Mouse (Mus musculus) cerebellum, adult 8-10 months (tissue): Measurements from ENCODE around the gene Prmt2.

Experiments used
- DNase-seq: peaks from one replicate; pipeline ENCODE4 v3.0.0; 2022

The Prmt2 gene

DNA sequence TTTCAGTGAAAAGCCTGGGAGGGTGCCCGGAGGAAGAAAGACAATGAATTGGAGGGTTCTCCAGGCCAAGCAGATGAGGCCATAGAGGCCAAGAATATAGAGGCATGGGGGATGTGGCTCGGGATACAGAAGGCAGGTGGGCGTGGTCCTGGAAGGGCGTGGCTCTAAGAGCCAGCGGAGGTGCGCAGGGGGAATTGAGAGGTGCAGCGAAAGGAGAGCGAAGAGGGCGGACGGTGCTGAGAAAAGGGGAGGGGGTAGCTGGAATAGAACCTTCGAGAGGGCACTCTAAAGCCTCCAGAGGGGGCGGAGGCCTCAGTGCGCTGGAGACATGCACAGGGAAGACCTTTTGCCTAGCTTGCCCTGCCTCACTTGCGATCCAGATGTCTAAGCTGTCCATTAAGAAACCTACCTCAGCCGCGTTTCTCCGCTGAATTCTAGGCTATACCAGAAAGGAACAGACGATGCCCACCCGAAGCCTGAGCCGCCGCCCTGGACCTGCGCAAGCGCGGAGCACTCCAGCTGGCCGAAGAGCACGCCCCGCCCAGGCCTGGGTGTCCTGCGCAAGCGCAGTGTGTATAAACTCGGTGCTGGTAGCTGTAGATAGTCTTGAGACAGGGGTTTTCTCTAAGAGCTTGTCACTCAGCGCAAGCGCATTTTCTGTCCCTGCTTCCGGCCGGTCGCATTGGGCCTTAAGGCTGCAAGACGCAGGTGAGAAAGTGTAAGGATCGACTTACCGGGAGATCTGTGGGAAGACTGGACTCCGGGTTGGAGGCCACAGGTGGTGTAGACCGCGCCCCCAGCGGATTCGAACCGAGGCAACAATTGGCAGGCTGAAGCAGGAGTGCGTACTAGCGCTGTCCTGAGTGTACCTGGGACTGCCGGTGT, at the start of gene Prmt2:
Gene Prmt2 (minus strand): TSS at position 525 of the 885 bp plus-strand sequence.
- peak; percentile 87 for DNase-seq

DNA sequence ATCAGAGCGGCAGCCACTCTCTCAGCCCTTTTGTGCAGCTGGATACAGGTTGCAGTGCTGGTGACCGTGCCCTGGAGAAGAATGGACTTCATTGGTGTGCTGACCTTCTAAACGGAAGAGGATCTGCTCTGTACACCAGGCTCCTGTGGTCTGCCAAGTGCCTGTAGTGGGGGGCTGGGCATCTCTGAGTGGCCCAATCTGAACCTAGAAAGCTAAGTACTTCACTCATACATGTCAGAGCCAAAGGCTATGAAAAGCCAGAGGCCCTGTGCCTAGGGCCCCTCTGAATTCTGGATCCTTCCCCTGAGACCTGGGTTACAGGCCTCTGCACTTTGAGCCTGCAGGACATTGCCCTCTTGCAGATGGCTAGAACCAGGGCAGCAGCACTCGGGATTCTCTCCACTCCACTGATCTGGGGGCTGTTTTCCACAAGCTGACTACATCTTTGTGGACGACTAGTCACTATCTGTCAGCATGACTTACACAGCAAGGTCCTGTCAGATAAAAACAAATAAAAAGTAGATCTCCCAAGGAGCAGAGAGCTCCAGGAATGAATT, 41.0 kb upstream of the Prmt2 start:
- no peak for DNase-seq

DNA sequence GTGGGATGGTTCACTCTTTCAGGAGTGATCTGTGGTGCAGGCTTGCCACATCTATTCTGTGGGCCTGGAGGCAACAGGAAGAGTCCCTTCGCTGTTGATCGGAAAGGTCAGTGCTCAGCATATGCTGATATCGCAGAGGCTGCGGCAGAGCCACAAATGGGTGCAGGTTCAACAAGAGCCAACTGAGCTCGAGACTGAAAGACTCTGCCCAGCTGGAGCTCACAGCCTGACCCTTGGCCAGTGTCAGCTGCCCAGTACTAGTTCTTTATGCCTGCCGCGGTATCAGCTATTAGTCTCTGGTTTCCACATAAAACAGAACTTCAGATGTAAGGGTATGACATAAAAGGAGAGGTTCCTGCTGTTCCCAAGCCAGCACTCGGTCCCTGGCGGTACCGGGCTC, 37.6 kb upstream of the Prmt2 start:
- DNase-seq = no peak

DNA sequence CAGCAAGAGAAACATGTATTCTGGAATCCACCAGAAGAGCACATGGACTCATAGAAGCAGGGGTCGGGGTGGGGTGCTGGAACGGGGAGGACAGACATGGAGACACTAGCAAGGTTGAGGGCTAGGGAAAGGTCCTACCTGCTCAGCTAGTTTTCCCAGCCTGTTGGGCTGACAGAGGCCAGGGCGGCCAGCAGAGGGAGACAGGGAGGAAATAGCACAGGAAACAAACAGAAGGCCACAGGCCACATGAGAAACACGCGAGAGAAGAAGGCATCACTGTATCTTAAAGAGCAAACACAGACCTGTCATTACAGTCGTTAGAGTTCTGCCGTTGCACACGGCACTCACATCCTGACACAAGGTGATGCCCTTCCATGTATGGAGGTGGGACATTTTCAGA, 33.6 kb upstream of the Prmt2 start:
- no peak for DNase-seq

DNA sequence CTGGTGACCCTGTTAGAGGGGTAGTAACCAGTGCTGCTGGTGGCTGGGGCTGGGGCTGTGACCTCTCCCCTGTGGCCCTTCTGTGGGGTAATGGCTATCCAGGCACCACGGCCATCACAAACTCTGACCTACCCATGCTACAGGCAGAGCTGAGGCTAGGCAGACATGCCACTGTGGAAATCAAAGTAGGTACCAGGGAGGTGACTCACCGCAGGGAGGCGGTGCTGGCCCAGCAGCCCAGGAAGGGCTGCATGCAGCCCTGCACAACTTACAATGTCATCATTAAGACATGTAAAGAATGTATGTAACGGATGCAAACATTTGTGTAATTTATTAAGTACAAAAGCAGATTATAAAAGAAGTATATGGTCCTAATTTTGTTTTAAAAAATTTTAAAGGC, 24.8 kb upstream of the Prmt2 start:
- DNase-seq = no peak

DNA sequence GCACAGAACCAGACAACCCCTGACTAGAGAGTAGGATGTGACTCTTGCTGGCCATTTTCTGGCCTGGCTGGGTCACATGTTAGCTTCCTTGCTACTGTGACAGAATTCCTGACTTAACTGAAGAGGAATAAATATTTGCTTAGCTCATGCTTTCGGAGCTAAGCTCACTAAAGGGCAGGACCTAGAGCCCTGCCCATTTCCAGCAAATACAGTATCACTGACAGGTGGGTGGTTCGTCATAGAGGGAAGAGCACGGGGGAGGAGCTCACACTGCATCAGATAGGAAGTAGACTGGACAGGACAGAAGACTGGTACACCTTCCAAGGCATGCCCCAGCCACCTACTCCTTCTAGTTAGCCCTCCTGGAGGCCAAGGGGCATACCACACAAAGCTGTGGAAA, 23.8 kb upstream of the Prmt2 start:
- DNase-seq = no peak

DNA sequence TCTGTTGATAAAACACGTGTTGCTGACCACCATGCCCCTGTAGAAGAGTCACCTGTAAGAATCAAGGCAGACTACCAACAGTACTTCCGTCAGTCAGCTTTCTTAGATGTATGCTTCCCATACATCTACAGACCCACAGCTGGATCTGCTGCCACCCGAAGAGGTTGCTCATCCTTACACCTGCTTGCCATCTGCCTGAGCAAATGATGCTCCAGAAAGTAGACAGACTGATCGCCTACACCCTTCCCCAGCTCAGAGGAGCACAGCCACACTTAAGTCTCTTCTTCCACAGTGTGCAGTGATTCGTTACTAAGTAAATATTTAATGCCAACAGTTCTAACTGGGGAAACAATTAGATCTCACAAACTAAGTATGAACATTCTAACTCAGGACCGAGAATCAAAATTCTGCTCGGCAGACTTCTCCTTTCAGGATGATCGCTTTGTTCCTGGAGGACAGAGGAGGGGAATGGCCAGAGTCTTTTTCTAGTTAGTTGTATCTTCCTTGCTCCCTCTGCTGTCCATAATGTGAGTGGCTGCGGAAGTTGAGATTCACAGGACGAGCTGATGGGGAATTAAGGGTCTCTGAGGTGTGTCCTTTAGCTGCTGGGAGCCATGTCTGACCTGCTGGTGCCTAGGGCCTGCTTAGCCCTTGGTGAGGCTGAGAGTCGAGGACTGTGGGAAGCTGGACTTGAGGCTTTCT, 22.8 kb upstream of the Prmt2 start:
- no peak for DNase-seq

DNA sequence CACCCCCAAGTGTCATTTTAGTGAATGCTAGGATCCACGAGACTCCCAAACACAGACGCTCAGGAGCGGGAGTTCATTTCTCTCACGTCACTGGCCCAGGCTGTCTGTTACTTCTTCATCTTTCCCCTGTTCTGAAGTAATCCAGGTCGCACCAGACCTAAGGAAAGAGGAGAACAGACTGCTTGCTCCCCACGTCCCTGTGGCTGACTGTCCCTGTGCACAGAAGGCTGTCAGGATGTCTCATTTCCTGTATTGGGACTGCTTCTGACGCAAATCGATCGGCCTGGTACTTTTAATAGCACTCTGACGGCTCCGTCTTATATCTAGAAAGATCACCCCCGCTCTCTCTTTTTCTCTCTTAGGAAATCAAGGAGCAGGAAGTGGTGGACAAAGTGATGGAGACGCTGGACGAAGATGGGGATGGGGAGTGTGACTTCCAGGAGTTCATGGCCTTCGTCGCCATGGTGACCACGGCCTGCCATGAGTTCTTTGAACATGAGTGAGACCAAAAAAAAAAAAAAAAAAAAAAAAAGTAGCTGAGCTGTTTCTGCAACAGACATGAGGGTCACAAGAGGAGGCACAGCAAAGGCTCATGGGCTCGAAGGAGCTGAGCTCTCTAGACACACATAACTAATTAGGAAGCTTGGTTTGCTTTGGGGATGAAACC, 22.0 kb upstream of the Prmt2 start:
- no peak for DNase-seq

DNA sequence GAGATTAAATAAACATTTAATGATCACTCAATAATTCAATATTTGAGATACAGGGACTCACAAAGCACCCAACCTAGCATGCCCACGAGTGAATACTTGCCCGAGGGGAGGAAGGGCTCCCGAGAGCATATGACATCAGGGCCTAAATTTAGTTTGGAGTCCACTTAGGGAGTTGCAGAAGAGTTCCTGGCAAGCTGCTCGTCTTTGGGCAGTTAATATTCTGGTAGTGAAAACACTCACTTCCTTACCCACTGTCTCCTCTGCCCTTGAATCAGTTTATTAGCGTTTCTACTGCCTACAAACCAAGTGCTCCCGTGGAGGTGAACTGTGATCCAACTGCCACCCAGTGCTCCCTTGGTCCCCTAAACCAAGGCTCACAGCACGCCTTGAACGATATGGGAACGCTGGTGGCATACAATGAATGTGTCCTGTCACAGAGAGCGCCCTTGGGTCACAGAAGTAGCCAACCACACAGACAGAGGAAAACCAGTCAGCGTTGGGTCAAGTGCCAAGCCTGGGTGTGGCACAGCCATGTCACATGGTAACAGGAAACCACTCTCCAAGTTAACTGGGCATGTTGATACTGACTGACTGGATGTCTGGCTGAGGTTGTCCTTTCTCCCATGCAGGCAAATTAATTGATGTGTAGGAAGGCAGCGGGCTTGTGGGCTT, 20.2 kb upstream of the Prmt2 start:
- no peak for DNase-seq

DNA sequence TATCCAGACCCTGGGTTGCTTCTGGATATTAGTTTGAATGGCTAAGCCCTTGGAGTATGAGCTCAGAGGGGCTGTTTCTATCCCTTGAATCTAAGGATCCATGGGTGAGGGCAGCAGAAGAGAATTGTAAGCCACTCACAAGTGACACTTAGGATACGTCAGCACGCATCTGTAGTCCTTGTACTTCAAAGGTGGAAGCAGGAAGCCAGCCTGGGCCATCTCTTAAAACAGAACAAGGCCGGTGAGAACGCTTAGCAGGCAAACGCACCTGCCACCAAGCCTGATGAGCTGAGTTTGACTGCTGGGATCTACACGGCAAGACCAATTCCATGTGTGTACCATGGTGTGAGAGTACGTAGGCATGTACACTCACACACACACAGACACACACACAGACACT, 19.6 kb upstream of the Prmt2 start:
- no peak for DNase-seq

DNA sequence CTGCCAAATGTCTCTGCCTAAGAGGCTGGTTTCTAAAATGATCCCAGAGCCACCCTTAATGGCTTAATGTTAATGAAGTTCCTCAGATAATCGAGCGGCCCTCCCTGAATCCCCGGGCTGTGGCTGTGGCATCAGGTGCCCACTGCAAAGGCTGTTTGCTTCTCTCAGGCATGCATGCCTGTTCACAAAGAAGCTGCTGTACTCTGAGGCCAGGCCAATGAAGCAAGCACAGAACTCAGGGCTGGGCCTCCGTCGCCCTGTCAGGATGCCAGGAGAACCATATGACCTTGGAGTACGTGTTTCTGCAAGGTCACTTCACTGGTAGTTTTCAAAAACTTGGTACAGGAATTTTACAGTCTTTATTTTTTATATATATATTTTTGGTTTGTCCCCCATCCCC, 18.0 kb upstream of the Prmt2 start:
- DNase-seq = no peak

DNA sequence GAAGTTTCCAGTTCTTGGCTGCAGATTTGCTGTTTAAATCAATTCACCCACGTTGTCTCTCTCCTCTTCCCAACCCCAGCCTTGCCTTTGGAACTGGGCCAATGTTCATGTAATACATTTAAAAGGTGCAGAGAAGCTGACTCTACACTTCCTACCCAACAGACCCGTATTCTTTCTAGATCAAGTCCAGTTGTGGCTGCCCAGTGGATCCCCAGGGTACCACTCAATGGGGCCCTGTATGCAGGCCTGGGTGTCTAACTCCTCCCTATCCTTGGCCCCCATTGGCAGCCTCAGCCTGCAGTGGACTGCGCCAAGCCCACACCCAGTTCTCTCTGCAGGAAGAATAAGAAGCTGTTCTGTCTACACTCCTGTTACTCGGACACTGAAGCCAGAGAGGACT, 15.9 kb upstream of the Prmt2 start, which contains the start of gene S100b:
Gene S100b (plus strand): TSS at position 318 of the 400 bp plus-strand sequence.
- no peak for DNase-seq

DNA sequence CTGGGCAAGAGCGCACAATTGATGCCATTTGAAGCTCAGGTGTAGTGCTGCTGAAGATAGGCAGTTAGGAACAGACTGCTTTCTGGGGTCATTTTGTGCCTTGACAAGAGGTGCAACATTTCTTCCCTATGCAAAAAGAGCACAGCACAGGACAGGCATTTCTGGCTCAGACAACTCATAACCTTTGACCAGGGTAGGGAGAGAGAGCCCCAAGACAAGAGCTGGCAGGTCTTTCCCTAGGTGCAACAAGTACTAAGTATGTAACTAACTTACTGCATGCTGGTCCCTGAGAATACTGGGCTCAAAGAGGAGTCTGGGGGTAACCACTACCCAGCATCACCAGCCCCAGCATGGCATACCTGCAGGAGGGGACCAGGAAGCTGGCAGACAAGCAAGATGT, 15.4 kb upstream of the Prmt2 start:
- no peak for DNase-seq

DNA sequence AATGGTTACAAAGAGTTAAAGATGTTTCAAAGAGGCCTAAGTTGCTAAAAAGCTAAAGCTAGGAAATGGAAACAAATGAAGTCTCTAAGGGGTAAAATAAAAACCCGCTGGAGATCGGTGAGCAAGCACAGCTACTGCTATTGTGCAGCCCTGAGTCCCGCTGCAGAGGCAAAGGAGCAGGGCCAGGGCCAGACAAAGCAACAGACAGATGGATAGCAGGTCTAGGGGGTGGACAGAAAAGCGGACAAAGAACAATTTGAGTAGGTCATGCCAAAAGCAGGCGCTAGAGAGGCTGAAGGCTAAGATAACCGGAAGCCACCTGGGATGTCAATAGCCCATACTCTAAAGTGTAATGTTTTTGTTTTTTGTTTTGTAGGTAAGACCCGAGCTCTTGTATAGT, 13.2 kb upstream of the Prmt2 start:
- no peak for DNase-seq

DNA sequence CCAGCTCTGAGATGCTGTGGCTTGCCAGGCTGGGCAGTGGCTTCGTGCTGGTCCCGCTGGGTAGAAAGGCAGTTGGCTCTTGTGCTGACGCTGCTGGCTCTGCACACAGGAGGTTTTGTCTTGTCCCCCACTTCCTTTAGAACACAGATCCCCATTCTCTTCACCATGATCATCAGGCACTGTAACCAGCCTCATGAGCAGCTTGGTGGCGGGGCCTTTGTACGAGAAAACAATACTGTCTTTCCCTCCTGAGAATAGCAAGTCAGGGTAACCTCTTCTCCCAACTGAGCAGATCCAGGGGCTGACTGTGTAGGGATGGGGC, 10.9 kb upstream of the Prmt2 start:
- no peak for DNase-seq

DNA sequence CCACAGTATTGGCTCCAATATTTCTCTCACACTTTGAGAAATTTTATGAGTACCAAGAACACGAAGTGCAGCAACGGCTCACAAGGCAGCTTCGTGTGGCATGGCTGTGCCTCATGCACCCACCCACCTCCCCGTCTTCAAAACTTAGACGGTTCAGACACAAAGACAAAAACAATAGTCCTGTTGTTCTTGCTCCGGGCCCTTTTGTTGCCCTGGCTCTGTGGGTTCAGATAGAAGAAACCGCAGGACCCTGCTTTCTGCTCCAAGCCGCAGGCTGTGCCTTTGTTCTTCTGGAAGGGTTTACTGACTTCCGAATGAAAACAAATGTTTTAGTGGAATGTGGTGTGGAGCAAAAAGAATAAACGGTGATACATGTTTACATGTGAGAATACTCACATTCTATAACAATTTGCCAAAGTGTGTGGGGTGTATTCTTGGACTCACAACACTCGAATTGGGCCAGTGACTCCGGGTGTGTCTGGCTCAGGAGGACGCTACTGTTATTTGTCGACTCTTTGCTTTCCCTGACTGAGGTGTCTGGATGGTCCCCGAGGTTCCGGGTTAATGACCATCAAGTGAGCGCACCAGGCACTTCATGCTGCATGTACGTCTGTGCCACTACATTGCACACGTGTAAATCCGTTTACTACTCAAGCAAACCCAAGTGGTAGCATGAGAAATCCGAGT, 10.4 kb upstream of the Prmt2 start:
- no peak for DNase-seq

DNA sequence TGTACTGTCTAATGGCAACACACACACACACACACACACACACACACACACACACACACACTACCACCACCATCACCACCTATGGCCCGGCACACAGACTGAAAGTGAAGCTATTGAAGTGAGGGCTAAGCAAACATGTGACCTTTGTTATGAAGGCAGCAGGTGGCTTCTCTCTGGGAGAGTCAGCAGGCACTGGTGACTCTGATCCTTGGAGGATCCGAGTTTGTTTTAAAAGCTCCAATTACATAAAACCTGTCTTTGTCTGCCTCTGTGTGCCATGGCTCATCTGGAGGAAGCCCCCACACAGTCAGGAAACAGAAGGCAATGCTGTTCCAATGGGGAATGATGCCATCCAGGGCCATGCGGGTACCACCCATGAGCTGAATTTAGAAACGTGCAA, 8.9 kb upstream of the Prmt2 start:
- no peak for DNase-seq

DNA sequence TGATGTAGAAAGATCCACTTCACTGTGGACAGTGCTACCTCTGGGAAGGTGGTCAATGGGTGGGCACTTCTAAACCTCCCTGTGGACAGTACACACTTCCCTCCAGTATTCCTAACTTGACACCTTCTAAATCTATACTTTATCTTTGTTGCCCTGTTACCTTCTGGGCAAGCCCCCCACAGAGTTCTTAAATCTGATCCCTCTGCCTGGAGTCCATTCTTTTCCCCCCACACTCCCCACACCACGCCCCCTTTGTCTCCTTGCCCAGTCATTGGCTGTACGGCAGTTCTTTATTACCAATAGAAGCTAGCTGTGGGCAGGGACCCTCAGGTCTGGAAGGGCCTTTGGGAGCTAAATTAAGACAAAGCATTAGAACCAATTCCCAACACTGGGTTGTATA, 7.4 kb upstream of the Prmt2 start:
- no peak for DNase-seq

DNA sequence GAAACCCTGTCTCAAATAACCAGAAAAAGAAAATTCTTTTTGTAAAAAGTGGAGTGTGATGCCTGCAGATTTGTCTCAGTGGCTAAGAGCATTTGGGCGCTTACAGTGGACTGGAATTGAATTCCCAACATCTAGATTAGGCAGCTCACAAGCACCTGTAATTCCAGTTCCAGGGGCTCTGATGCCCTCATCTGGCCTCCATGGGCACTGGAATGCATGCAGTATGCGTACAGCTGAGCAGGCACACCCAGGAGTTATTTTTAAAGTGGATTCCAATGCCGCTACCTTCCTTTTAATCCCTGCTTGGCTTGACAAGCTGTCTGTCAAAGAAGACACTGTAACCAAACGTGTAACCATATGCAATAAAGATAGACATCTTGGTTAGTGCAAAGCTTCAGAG, 1.7 kb upstream of the Prmt2 start:
- no peak for DNase-seq

DNA sequence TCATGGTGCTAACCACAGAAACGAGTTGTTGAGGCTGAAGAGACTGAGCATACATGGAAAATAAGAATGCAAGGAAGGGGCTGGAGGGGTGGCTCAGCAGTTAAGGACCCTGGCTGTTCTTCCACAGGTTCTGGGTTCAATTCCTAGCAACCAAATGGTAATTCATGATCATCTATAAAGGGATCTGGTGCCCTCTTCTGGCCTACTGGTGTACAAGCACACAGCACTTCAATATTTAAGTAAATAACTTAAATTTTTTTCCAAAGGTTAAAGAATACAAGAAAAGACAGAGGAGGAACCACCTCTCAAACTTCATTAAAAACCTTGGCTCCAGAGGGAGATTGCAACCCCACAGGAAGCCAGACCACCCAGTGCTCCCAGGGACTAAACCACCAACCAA, 8.0 kb downstream of the Prmt2 start:
- no peak for DNase-seq

DNA sequence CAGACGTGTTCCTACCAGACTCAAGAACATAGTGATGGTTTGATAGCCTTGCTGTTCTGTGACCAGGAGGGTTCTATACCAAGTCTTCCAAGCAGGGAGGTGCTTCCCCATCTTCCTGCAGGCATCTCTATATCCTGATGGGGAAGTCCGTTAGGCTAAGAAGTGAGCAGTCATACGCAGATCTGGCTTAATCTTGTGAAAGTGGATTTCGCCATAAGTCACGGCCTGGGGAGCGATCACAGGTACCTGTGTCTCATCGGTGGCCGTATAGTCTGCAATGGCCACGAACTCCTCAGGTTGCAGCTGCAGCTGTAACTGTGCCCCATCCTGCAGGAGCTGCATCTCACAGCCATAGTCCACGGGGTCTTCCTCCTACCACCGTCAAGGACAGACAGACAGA, 11.7 kb downstream of the Prmt2 start:
- DNase-seq = no peak

DNA sequence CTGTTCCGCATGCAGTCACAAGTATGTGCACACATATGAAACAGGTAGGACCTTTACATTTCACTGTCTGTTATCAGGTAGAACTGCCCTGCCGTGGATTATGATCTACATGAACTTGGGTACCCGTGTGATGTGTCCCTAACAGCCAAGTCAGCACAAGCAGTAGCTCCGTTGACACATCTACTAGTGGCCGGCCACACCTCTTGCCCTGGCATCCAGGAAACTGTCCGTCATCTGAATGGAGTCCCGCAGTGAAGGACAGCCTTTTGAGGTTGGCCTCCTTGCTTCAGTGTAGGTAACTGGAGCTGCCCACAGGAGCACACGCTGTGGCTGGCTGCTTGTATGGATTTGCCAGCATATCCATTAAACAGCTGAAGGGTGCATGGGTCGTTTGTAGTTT, 19.4 kb downstream of the Prmt2 start:
- DNase-seq = no peak

DNA sequence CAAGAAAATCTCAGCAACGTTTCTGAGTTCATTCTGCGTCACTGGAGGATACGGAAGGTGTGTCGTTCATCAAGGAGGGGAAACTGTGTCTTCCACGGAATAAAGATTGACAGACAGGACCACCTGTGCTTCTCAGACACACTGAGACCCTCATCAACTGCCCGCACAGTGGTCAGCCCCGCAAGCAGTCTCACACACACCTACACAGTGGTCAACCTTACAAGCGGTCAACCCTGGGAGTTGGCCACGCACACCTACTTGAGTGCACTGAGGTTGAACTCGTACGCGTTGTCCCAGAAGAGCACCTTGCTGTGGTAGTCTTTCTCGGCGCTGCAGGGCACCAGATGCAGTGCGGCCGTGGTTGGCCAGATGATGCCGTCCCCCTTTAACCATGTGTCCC, 20.6 kb downstream of the Prmt2 start:
- DNase-seq = no peak
